Comparison of ENCODE assay signal across 22 mouse cellular contexts in the genomic region with DNA sequence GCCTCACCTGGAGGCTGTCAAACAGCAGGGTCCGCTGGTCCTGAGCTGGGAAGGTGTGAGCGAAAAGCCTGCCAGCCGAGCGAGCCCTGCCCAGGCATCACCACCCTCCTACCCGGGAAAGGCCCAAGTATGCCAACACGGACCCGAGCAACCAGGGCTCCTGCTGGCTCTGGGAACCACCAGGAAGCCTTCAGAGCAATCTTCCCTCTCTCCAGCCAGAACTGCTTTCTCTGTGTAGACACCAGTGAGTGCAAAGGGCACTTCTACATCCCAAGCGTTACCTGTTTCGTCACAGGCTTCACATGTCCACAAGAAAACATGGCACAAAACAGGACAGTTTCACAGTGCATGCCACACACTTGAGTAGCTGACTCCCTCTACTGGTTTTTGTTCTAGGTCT.
"Had no signal": no experiment of that assay in that cellular context is flagged by ENCODE, and none has a peak within 500 bp of the region (broad histone marks: within the 10 kb centered on the region; RNA-seq: fewer than 3 reads in every experiment).

No protein-coding gene starts in this region.

- H3K4me3 ChIP-seq: kidney, embryonic 15.5 days; limb, embryonic 10.5 days; limb, embryonic 13.5 days; midbrain, embryonic 12.5 days; myocyte; neural tube, embryonic 13.5 days; stomach, embryonic 15.5 days had no signal

- H3K9me3 ChIP-seq: kidney, embryonic 15.5 days; limb, embryonic 10.5 days; limb, embryonic 13.5 days; midbrain, embryonic 12.5 days; neural tube, embryonic 13.5 days; stomach, embryonic 15.5 days had no signal

- H3K36me3 ChIP-seq: stomach, embryonic 15.5 days had no signal

- H3K27me3 ChIP-seq: kidney, embryonic 15.5 days; limb, embryonic 13.5 days; midbrain, embryonic 12.5 days; neural tube, embryonic 13.5 days; stomach, embryonic 15.5 days had no signal

- ATAC-seq: liver, postnatal 0 days; lung, postnatal 0 days; midbrain, embryonic 16.5 days had no signal

- H3K4me2 ChIP-seq: kidney, embryonic 15.5 days; limb, embryonic 13.5 days; liver, embryonic 11.5 days; lung, embryonic 14.5 days; midbrain, embryonic 12.5 days; neural tube, embryonic 13.5 days; stomach, embryonic 15.5 days had no signal

- H3K9ac ChIP-seq: kidney, embryonic 15.5 days; limb, embryonic 13.5 days; liver, embryonic 14.5 days; liver, postnatal 0 days; lung, embryonic 14.5 days; midbrain, embryonic 12.5 days; neural tube, embryonic 13.5 days; stomach, embryonic 15.5 days had no signal

- H3K27ac ChIP-seq: kidney, embryonic 15.5 days; limb, embryonic 10.5 days; limb, embryonic 13.5 days; liver, embryonic 14.5 days; macrophage; midbrain, embryonic 12.5 days; stomach, embryonic 15.5 days had no signal

- H3K4me1 ChIP-seq: limb, embryonic 13.5 days; stomach, embryonic 15.5 days had no signal

- DNase-seq: kidney, adult 11 months; kidney, adult 8-10 months; kidney, postnatal 10 days; kidney, postnatal 36 days; liver, postnatal 0 days; lung, embryonic 14.5 days; retina, postnatal 1 day; right cerebral cortex, postnatal 25 days; spleen, adult 18-20 months; thymus, postnatal 25 days had no signal
